32 mouse cellular contexts compared by ENCODE assay signal in genomic region chr7:13013671-13014070, GRCm38 (mm10). TPM values are rescaled to one million over a fixed set of nuclear protein-coding genes. Genes with fewer than 3 reads are reported as not detected.
A peak's percentile ranks its signal among the peaks of the same experiment; 100 is the strongest.
DNase-seq lines count a peak whose midpoint lies in the region; ATAC-seq and TF ChIP-seq lines count a peak whose summit lies in the region.
"Had no signal": no experiment of that assay in that cellular context is flagged by ENCODE, and none has a peak within 500 bp of the region (broad histone marks: within the 10 kb centered on the region; RNA-seq: fewer than 3 reads in every experiment).

No protein-coding gene starts in this region.

- H3K4me1 ChIP-seq in liver, adult 2 months (ENCODE audit: control insufficient read depth, insufficient read depth, low read length): peaks cover 18% of the 10 kb centered on the region
- peaks cover 30% of the 10 kb centered on the region for H3K4me1 ChIP-seq in liver, embryonic 12.5 days
- peaks cover 12% of the 10 kb centered on the region for H3K4me1 ChIP-seq in neural tube, embryonic 13.5 days (replicated peaks)
- peaks cover 13% of the 10 kb centered on the region; the same call in 1 of the 2 replicates for H3K4me1 ChIP-seq in small intestine, adult 2 months (ENCODE audit: control insufficient read depth, insufficient read depth, insufficient read length, low read length)

- no peak for TF ChIP-seq CTCF in liver, adult 2 months (IDR thresholded peaks at IDR 0.05; ENCODE audit: low read depth, low read length)
- TF ChIP-seq CTCF in small intestine, adult 2 months (IDR thresholded peaks at IDR 0.05; ENCODE audit: extremely low read depth, insufficient read length, insufficient replicate concordance, low read depth, low read length): no peak

- TF ChIP-seq POLR2A in liver, adult 2 months (IDR thresholded peaks at IDR 0.05; ENCODE audit: extremely low read depth, insufficient read depth, low read length): no peak
- TF ChIP-seq POLR2A in small intestine, adult 2 months (IDR thresholded peaks at IDR 0.05; ENCODE audit: low read depth, low read length): no peak

- no peak overlapping the region for H3K4me2 ChIP-seq in liver, embryonic 12.5 days
- no peak overlapping the region for H3K4me2 ChIP-seq in neural tube, embryonic 13.5 days
- H3K4me2 ChIP-seq: embryonic facial prominence, embryonic 12.5 days; embryonic facial prominence, embryonic 15.5 days; heart, embryonic 13.5 days; hindbrain, embryonic 14.5 days had no signal

- WGBS in liver, adult 2 months: 41% methylated on average over 4 of the region's 4 CpGs
- WGBS in liver, embryonic 12.5 days (ENCODE audit: insufficient replicate concordance): 63% methylated on average over 4 of the region's 4 CpGs
- WGBS in neural tube, embryonic 13.5 days: 60% methylated on average over 4 of the region's 4 CpGs
- 42% methylated on average over 4 of the region's 4 CpGs for WGBS in small intestine, adult 2 months

- H3K79me2 ChIP-seq in liver, adult 2 months (ENCODE audit: control insufficient read depth, insufficient read depth, low read length): no peaks in the 10 kb centered on the region

- H3K27me3 ChIP-seq in liver, adult 2 months (ENCODE audit: control insufficient read depth, insufficient read depth, low read length): no peaks in the 10 kb centered on the region
- no peaks in the 10 kb centered on the region for H3K27me3 ChIP-seq in liver, embryonic 12.5 days (replicated peaks)
- H3K27me3 ChIP-seq in neural tube, embryonic 13.5 days: no peaks in the 10 kb centered on the region
- no peaks in the 10 kb centered on the region for H3K27me3 ChIP-seq in small intestine, adult 2 months (ENCODE audit: control insufficient read depth, insufficient read depth, low read length)
- H3K27me3 ChIP-seq: embryonic facial prominence, embryonic 12.5 days; embryonic facial prominence, embryonic 15.5 days; heart, embryonic 13.5 days; Patski had no signal

- no peaks in the 10 kb centered on the region for H3K36me3 ChIP-seq in liver, adult 2 months (ENCODE audit: control insufficient read depth, insufficient read depth, low read length)
- H3K36me3 ChIP-seq in liver, embryonic 12.5 days: no peaks in the 10 kb centered on the region
- H3K36me3 ChIP-seq in neural tube, embryonic 13.5 days: no peaks in the 10 kb centered on the region
- no peaks in the 10 kb centered on the region for H3K36me3 ChIP-seq in small intestine, adult 2 months (ENCODE audit: control insufficient read depth, insufficient read depth, low read length)
- H3K36me3 ChIP-seq: embryonic facial prominence, embryonic 12.5 days; embryonic facial prominence, embryonic 15.5 days; heart, embryonic 10.5 days; heart, embryonic 13.5 days had no signal

- no peak for ATAC-seq in liver, embryonic 12.5 days
- no peak for ATAC-seq in neural tube, embryonic 13.5 days (ENCODE audit: low read depth)
- no peak for ATAC-seq in activated CD4-positive, CD25-positive, alpha-beta regulatory T cell, adult 4 months
- ATAC-seq: forebrain, embryonic 14.5 days; forebrain, postnatal 0 days; hindbrain, postnatal 0 days; inflammation-experienced regulatory T-cells, adult 6 months; Patski had no signal

- no peak overlapping the region for H3K9ac ChIP-seq in liver, adult 2 months (ENCODE audit: low read depth, low read length)
- H3K9ac ChIP-seq in liver, embryonic 12.5 days: no peak overlapping the region
- peak overlapping the region; percentile 38; the same call in 1 of the 2 replicates for H3K9ac ChIP-seq in neural tube, embryonic 13.5 days
- H3K9ac ChIP-seq: embryonic facial prominence, embryonic 12.5 days; embryonic facial prominence, embryonic 15.5 days; forebrain, postnatal 0 days; heart, embryonic 13.5 days; hindbrain, embryonic 14.5 days had no signal

- H3K27ac ChIP-seq in liver, adult 2 months (replicated peaks; ENCODE audit: insufficient read depth, low read depth, low read length): 0 out of 2 replicates have a peak overlapping the region, but pooled peaks have one; percentile 51
- no peak overlapping the region for H3K27ac ChIP-seq in liver, embryonic 12.5 days
- H3K27ac ChIP-seq in neural tube, embryonic 13.5 days (replicated peaks): no peak overlapping the region
- peak overlapping the region; percentile 54; the same call in 1 of the 2 replicates for H3K27ac ChIP-seq in small intestine, adult 2 months (ENCODE audit: insufficient read depth, low read depth, low read length)
- H3K27ac ChIP-seq: embryonic facial prominence, embryonic 12.5 days; embryonic facial prominence, embryonic 15.5 days; gastrocnemius, adult 2 months; heart, embryonic 10.5 days; heart, embryonic 13.5 days; hindbrain, embryonic 14.5 days; hindbrain, postnatal 0 days had no signal

- no peaks in the 10 kb centered on the region for H3K9me3 ChIP-seq in liver, embryonic 12.5 days (replicated peaks)
- no peaks in the 10 kb centered on the region for H3K9me3 ChIP-seq in neural tube, embryonic 13.5 days
- H3K9me3 ChIP-seq: embryonic facial prominence, embryonic 12.5 days; embryonic facial prominence, embryonic 15.5 days; G1E; heart, embryonic 13.5 days had no signal

- DNase-seq in liver, adult 2 months (ENCODE audit: extremely low read depth, low read depth, low spot score): peak; percentile 75
- no peak for DNase-seq in neural tube, embryonic 10.5 days (ENCODE audit: extremely low spot score, low spot score)
- DNase-seq: adrenal gland, adult 2 months; adrenal gland, postnatal 14 days; B cell, adult 2 months; cerebellum, adult 11 months; cerebellum, adult 2 months; cerebellum, adult 9-11 months; cerebellum, postnatal 25 days; forebrain, postnatal 0 days; gastrocnemius, adult 2 months; gastrocnemius, postnatal 14 days; heart, adult 18-20 months; heart, postnatal 14 days; heart, postnatal 4 days had no signal

- no peak overlapping the region for H3K4me3 ChIP-seq in liver, adult 2 months (ENCODE audit: insufficient read depth, low read depth, low read length)
- no peak overlapping the region for H3K4me3 ChIP-seq in liver, embryonic 12.5 days
- H3K4me3 ChIP-seq in neural tube, embryonic 13.5 days: no peak overlapping the region
- no peak overlapping the region for H3K4me3 ChIP-seq in small intestine, adult 2 months (ENCODE audit: low read depth, low read length)
- H3K4me3 ChIP-seq: embryonic facial prominence, embryonic 12.5 days; embryonic facial prominence, embryonic 15.5 days; gastrocnemius, adult 2 months; heart, embryonic 10.5 days; heart, embryonic 13.5 days had no signal

RNA-seq across cellular contexts. Expression of gene Zbtb45, which starts 3.8 kb away (rescaled TPM):
- 0.28 and 1.2 TPM in 2 replicates for total RNA-seq in liver, adult 2 months (2014; rRNA removed)
- polyA plus RNA-seq in liver, adult 2 months (2012; rRNA removed): 4.5 TPM in 2 replicates
- 16.2 and 20.0 TPM in 2 replicates for polyA plus RNA-seq in liver, embryonic 12.5 days (2016; fragmentation: Nextera tagmentation; extraction: Ambion mirVana)
- polyA plus RNA-seq in neural tube, embryonic 13.5 days (2015; fragmentation: Nextera tagmentation; extraction: Ambion mirVana): 36.2 and 37.8 TPM in 2 replicates
- polyA plus RNA-seq in small intestine, adult 2 months (2012; rRNA removed): 22.1 and 46.2 TPM in 2 replicates
- polyA plus RNA-seq in activated CD4-positive, CD25-positive, alpha-beta regulatory T cell, adult 4 months (2017; shearing (Covaris generic)): 1 to 10 TPM; 4.6 to 7.0 TPM

RNA-seq across cellular contexts. Expression of gene Trim28, which starts 14.8 kb away (rescaled TPM):
- 67.7 and 69.4 TPM in 2 replicates for total RNA-seq in liver, adult 2 months (2014; rRNA removed)
- 98.0 and 114 TPM in 2 replicates for polyA plus RNA-seq in liver, adult 2 months (2012; rRNA removed)
- 201 and 203 TPM in 2 replicates for polyA plus RNA-seq in liver, embryonic 12.5 days (2016; fragmentation: Nextera tagmentation; extraction: Ambion mirVana)
- polyA plus RNA-seq in neural tube, embryonic 13.5 days (2015; fragmentation: Nextera tagmentation; extraction: Ambion mirVana): 223 and 229 TPM in 2 replicates
- polyA plus RNA-seq in small intestine, adult 2 months (2012; rRNA removed): 101 and 195 TPM in 2 replicates
- 10 to 100 TPM; 45.5 to 59.4 TPM for polyA plus RNA-seq in activated CD4-positive, CD25-positive, alpha-beta regulatory T cell, adult 4 months (2017; shearing (Covaris generic))

RNA-seq across cellular contexts. Expression of gene Slc27a5, which starts 15.7 kb away (rescaled TPM):
- 1,289 and 1,401 TPM in 2 replicates for total RNA-seq in liver, adult 2 months (2014; rRNA removed)
- polyA plus RNA-seq in liver, adult 2 months (2012; rRNA removed): 1,497 and 1,713 TPM in 2 replicates
- polyA plus RNA-seq in liver, embryonic 12.5 days (2016; fragmentation: Nextera tagmentation; extraction: Ambion mirVana): 1.3 and 1.5 TPM in 2 replicates
- polyA plus RNA-seq in neural tube, embryonic 13.5 days (2015; fragmentation: Nextera tagmentation; extraction: Ambion mirVana): 0.21 and 0.32 TPM in 2 replicates
- 0.19 TPM in 1 of 2 replicates, not detected in the other for polyA plus RNA-seq in small intestine, adult 2 months (2012; rRNA removed)
- under 1 TPM in 1 of 2 experiments, not detected in 1; 0.29 TPM for polyA plus RNA-seq in activated CD4-positive, CD25-positive, alpha-beta regulatory T cell, adult 4 months (2017; shearing (Covaris generic))
- total RNA-seq: common myeloid progenitor, adult 5-6 weeks; gastrocnemius, postnatal 14 days; heart, adult 18-20 months; heart, postnatal 14 days; heart, postnatal 4 days had no signal
- polyA plus RNA-seq: embryonic facial prominence, embryonic 12.5 days; G1E; heart, embryonic 10.5 days; heart, embryonic 16.5 days; hindbrain, embryonic 11.5 days had no signal

RNA-seq across cellular contexts. Expression of gene Chmp2a, which starts 20.9 kb away (rescaled TPM):
- 109 and 149 TPM in 2 replicates for total RNA-seq in liver, adult 2 months (2014; rRNA removed)
- 62.8 and 76.5 TPM in 2 replicates for polyA plus RNA-seq in liver, adult 2 months (2012; rRNA removed)
- 133 and 134 TPM in 2 replicates for polyA plus RNA-seq in liver, embryonic 12.5 days (2016; fragmentation: Nextera tagmentation; extraction: Ambion mirVana)
- 170 and 189 TPM in 2 replicates for polyA plus RNA-seq in neural tube, embryonic 13.5 days (2015; fragmentation: Nextera tagmentation; extraction: Ambion mirVana)
- 58.3 and 102 TPM in 2 replicates for polyA plus RNA-seq in small intestine, adult 2 months (2012; rRNA removed)
- polyA plus RNA-seq in activated CD4-positive, CD25-positive, alpha-beta regulatory T cell, adult 4 months (2017; shearing (Covaris generic)): 100 to 1,000 TPM; 300 to 349 TPM

RNA-seq across cellular contexts. Expression of gene Ube2m, which starts 24.4 kb away (rescaled TPM):
- 41.2 and 59.5 TPM in 2 replicates for total RNA-seq in liver, adult 2 months (2014; rRNA removed)
- 71.5 and 82.7 TPM in 2 replicates for polyA plus RNA-seq in liver, adult 2 months (2012; rRNA removed)
- polyA plus RNA-seq in liver, embryonic 12.5 days (2016; fragmentation: Nextera tagmentation; extraction: Ambion mirVana): 145 and 148 TPM in 2 replicates
- polyA plus RNA-seq in neural tube, embryonic 13.5 days (2015; fragmentation: Nextera tagmentation; extraction: Ambion mirVana): 149 and 152 TPM in 2 replicates
- polyA plus RNA-seq in small intestine, adult 2 months (2012; rRNA removed): 56.0 and 93.7 TPM in 2 replicates
- polyA plus RNA-seq in activated CD4-positive, CD25-positive, alpha-beta regulatory T cell, adult 4 months (2017; shearing (Covaris generic)): 10 to 100 TPM; 15.3 to 16.9 TPM

Comparison
In these comparisons a context has a peak if more than half of its experiments do, and no peak if none do; other contexts are left out.
1. H3K27ac ChIP-seq: peak in liver, adult 2 months (single experiment) and small intestine, adult 2 months (single experiment); none in liver, embryonic 12.5 days (single experiment) and neural tube, embryonic 13.5 days (single experiment).
2. RNA of gene Slc27a5, which starts 15.7 kb away (polyA plus RNA-seq): 1,497 to 1,713 TPM in liver, adult 2 months; 1.3 to 1.5 TPM in liver, embryonic 12.5 days, 0.21 to 0.32 TPM in neural tube, embryonic 13.5 days, 0.29 TPM in activated CD4-positive, CD25-positive, alpha-beta regulatory T cell, adult 4 months and 0.19 TPM in small intestine, adult 2 months; every median in the first group is over 100 times any median in the second.